Mouse (Mus musculus): ENCODE results near the gene Rnf224.

DNA sequence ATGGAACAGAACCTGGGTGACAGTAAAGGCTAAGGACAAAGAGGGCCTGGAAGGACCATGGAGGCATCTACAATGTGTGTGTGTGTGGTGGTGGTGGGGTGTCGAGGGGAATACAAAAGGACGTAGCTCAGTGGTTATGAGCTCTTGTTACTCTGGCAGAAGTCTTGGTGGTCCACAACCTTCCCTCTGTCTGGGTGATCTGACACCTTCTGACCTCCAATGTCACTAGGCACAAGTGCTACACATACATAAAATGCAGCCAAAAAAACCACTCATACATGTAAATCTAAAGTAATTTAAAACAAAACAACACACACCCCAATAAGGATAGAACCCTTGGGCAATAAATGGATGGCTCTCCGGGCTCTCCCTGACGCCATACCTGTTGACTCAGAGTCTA is 9.2 kb downstream of the Rnf224 start:
- TF ChIP-seq SIN3A (IDR thresholded peaks at IDR 0.05; ENCODE audit: low read length): no peak
- no peak for TF ChIP-seq POLR2A (IDR thresholded peaks at IDR 0.05; ENCODE audit: low read depth, low read length)
- no peak for TF ChIP-seq ZNF384 (IDR thresholded peaks at IDR 0.05; ENCODE audit: low read depth, low read length)
- no peak for TF ChIP-seq CTCF (conservative IDR thresholded peaks at IDR 0.05 in 1 of 2, IDR thresholded peaks at IDR 0.05 in 1 of 2; ENCODE audit: low read depth in 2 of 2, low read length in 2 of 2)
- no peak for TF ChIP-seq ZKSCAN1 (IDR thresholded peaks at IDR 0.05; ENCODE audit: borderline replicate concordance, low read depth, low read length)
- TF ChIP-seq MEF2A (IDR thresholded peaks at IDR 0.05; ENCODE audit: borderline replicate concordance, low read depth, low read length): no peak
- TF ChIP-seq BHLHE40 (IDR thresholded peaks at IDR 0.05; ENCODE audit: low read depth, low read length): no peak

Data from CH12.LX (cell line).